Mouse (Mus musculus): ENCODE data around the gene Fam166b. TPM values are rescaled to one million over a fixed set of nuclear protein-coding genes. Genes with fewer than 3 reads are reported as not detected.
A peak's percentile ranks its signal among the peaks of the same experiment; 100 is the strongest.

The Fam166b gene
- polyA plus RNA-seq, 1 experiment from 2014 or later: 1.4 TPM

DNA sequence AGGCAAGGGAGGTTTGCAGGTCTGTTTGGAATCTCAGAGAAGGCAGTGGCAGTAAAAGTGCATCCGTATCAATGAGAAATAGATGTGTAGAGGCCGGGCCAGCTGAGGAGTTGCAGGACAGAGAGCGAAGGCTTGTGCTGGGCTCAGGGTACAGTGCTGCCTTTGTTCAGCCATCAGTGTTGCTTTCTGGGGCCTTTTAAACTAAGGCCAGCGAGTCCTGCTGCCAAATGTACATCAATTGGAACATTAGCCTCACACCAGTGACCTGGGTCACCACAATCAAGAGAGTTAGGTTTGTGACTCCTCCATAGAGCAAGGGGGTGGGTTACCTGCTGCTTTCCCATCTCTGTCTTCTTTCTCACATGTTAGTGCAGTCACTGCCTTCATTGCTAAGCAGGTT is 30.9 kb downstream of the Fam166b start:
- no peak for ATAC-seq (ENCODE audit: low FRiP score)
- no peaks in the 10 kb centered on the region for H3K27me3 ChIP-seq
- 75% methylated on average over 4 of the region's 4 CpGs for WGBS
- H3K4me1 ChIP-seq (replicated peaks): peaks cover 37% of the 10 kb centered on the region
- H3K4me2 ChIP-seq: no peak overlapping the region
- no peak overlapping the region for H3K4me3 ChIP-seq
- peak overlapping the region; percentile 49 for H3K27ac ChIP-seq
- H3K9ac ChIP-seq: no peak overlapping the region; the same call in none of the 2 replicates
- no peaks in the 10 kb centered on the region for H3K9me3 ChIP-seq
- no peaks in the 10 kb centered on the region for H3K36me3 ChIP-seq

DNA sequence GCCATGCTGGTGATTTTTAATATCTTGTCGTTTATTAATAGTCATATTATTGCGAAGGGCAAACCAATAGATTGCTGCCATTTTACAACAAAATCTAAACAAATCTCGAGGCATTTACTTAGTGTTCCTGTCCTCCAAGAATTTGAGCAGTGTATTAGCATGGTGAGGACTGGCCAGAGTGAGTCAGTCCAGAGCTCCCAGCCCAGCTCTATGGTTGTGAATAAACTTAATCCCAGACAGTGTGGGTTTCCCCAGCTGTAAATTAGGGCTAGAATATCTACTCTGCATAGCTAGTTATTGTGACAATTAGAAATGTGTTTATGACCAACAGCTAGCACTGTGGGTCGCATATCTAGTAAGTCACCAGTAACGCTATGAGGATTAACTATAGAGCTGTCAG is 32.6 kb downstream of the Fam166b start:
- Histone ChIP-seq H3K4me3 (no peak overlapping the region), H3K27ac (no peak overlapping the region), H3K36me3 (no peaks in the 10 kb centered on the region), H3K9ac (no peak overlapping the region), H3K27me3 (no peaks in the 10 kb centered on the region), H3K9me3 (no peaks in the 10 kb centered on the region), H3K4me2 (no peak overlapping the region), H3K4me1 (replicated peaks) (peaks cover 35% of the 10 kb centered on the region)
- 87% methylated on average over 5 of the region's 5 CpGs for WGBS
- no peak for ATAC-seq (ENCODE audit: low FRiP score)

DNA sequence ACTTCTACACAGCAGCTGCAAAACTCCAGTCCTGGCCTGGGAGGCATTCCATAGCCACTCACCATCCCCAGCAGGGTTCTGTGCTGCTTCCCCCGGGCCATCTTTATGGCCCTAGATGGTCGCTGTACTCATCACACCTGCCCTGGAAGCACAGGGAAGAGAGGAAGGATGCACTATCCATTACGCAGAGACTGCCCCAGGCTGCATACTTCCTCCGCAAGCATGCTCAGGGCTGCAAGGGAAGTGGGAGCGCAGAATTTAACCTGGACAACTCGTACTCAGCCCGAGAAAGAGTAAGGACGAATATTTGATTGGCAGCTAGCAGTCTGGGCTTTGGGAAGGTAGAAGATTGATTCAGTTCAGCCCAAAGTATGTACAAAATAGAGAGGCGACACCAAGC is 33.1 kb downstream of the Fam166b start:
- Histone ChIP-seq H3K4me2 (no peak overlapping the region), H3K27ac (no peak overlapping the region), H3K4me1 (replicated peaks) (peaks cover 31% of the 10 kb centered on the region), H3K4me3 (no peak overlapping the region), H3K9ac (peak overlapping the region; percentile 46; the same call in 1 of the 2 replicates), H3K27me3 (no peaks in the 10 kb centered on the region), H3K36me3 (no peaks in the 10 kb centered on the region), H3K9me3 (no peaks in the 10 kb centered on the region)
- 76% methylated on average over 9 of the region's 9 CpGs for WGBS
- ATAC-seq (ENCODE audit: low FRiP score): no peak

DNA sequence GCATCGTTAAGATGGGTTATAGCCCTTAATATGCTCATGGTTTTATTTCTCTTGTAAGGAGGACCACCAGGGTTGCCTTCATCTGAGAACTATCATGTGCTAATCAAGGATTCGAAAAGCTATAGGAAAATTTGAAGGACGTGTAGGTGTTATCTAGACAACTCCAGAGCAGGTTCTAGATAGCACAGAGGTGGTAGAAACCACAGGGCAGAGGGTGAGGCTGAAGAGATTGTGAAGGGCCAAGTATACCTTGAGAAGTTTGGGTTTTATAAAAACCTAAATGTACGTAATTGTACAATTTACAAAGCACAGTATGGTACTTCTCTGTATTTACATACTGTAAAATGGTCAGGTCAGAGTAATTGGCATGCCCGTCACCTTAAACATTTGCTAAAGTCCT is 33.8 kb downstream of the Fam166b start:
- Histone ChIP-seq H3K9me3 (no peaks in the 10 kb centered on the region), H3K4me2 (no peak overlapping the region), H3K36me3 (no peaks in the 10 kb centered on the region), H3K27ac (0 out of 2 replicates have a peak overlapping the region, but pooled peaks have one; percentile 18), H3K9ac (no peak overlapping the region), H3K27me3 (no peaks in the 10 kb centered on the region), H3K4me1 (replicated peaks) (peaks cover 28% of the 10 kb centered on the region), H3K4me3 (no peak overlapping the region)
- 90% methylated on average over 5 of the region's 5 CpGs for WGBS
- ATAC-seq (ENCODE audit: low FRiP score): no peak

DNA sequence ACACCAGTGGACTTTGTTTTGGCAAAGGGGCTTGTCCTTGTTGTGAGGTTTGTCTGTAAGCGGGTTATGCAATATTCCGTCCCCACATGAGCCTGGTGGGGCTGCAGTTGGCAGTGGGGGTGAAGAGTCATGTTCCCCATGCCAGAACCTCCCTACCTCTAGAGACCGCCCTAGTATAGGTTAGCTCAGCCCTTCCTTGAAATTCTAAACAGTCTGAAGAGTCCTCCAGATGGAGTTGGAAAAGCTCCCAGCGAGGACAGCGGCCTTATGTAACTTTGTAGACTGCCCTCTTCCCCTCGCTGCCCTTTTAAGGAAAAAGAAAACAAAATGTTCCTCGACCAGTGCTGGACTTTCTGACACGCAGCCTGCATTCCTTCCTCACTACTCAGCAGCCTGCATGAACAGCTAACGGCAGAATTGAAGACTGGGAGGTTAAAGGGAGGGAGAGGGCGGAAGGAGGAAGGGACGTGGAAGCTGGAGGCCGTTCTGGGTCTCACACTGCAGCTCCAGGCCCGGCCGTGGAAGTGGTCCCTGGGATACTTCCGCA is 34.5 kb downstream of the Fam166b start:
- no peaks in the 10 kb centered on the region for H3K27me3 ChIP-seq
- no peak overlapping the region for H3K4me2 ChIP-seq
- H3K9me3 ChIP-seq: no peaks in the 10 kb centered on the region
- H3K27ac ChIP-seq: 0 out of 2 replicates have a peak overlapping the region, but pooled peaks have one; percentile 18
- ATAC-seq (ENCODE audit: low FRiP score): no peak
- WGBS: 60% methylated on average over 15 of the region's 15 CpGs
- peaks cover 21% of the 10 kb centered on the region for H3K4me1 ChIP-seq (replicated peaks)
- no peak overlapping the region for H3K4me3 ChIP-seq
- H3K36me3 ChIP-seq: no peaks in the 10 kb centered on the region
- no peak overlapping the region for H3K9ac ChIP-seq

DNA sequence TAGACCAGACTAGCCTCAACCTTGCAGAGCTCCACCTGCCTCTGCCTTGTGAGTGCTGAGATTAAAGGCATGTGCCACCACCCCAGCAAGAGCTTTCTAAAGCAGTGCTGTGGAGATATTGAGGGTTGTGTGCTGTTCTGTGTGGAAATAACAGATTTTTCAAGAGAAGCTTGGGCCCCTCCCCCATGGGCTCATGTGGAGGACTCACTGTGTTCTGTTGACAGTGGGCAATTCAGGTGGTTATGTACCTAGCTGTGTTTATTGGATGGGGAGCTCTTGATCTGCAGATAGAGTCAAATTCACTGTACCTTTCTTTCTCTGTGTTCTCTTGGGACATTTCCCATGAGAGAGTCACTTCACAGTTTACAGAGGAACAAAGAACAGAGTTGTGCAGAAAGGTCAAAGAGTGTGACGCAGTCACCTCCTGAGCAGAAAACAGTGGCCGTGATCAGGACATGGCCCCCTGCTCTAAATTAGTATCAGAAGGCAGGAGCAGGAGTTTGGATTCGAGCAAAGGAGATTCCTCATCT is 37.3 kb downstream of the Fam166b start:
- Histone ChIP-seq H3K4me3 (no peak overlapping the region), H3K9ac (no peak overlapping the region), H3K4me2 (no peak overlapping the region), H3K9me3 (no peaks in the 10 kb centered on the region), H3K27me3 (no peaks in the 10 kb centered on the region), H3K27ac (no peak overlapping the region), H3K4me1 (replicated peaks) (peaks cover 4% of the 10 kb centered on the region; the same call in 1 of the 2 replicates), H3K36me3 (no peaks in the 10 kb centered on the region)
- no peak for ATAC-seq (ENCODE audit: low FRiP score)
- WGBS: 76% methylated on average over 3 of the region's 3 CpGs

DNA sequence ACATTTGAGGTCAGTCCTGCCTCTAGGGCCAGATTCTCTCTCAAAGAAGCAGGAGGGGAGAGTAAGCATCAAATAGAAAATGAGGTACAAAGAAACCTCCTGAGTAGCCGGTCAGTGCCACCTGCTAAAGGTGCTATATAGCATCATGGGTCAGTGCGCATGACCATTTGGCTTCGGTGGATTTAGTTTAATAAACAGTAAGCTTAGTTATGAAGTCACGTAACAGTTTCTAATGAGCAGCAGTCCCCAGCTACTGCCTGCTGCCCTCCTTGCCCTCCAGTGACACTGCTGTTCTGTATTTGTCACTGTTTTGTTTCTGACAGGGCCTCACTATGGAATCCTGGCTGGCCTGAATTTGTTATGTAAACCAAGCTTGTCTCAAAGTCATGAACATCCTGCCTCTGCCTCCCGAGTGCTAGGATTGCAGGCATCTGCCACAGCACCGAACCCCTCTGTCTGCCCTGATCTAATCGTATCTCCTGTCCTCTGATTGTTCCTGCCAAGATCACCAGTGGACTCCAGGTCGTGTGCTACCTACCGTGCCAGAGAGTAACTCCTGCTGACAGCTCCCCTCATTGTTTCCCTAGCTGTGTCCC is 39.0 kb downstream of the Fam166b start:
- Histone ChIP-seq H3K9me3 (no peaks in the 10 kb centered on the region), H3K27me3 (no peaks in the 10 kb centered on the region), H3K27ac (no peak overlapping the region), H3K4me1 (replicated peaks) (peaks cover 4% of the 10 kb centered on the region; the same call in 1 of the 2 replicates), H3K4me2 (no peak overlapping the region), H3K4me3 (no peak overlapping the region), H3K9ac (no peak overlapping the region), H3K36me3 (no peaks in the 10 kb centered on the region)
- ATAC-seq (ENCODE audit: low FRiP score): no peak
- WGBS: 71% methylated on average over 9 of the region's 9 CpGs

DNA sequence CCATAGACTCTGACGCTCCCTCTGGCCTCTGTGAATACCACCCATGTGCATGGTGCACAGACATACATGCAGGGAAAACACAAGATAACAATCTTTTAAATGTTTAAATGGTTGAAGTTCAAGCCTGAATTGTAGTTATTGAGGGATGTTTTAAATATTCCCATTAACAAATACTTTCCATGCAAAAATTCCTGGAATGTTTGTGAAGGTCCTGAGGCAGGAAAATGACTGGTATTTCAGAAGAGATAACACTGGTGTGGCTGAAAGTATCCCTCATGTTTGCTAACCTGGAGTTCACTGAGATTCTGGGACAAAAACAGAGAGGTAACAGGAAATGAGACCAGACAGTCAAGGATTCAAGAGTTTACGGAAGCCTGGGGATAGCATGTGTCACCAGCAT is 39.5 kb downstream of the Fam166b start:
- ATAC-seq (ENCODE audit: low FRiP score): no peak
- H3K4me3 ChIP-seq: no peak overlapping the region
- H3K9me3 ChIP-seq: no peaks in the 10 kb centered on the region
- no peak overlapping the region for H3K4me2 ChIP-seq
- no peak overlapping the region for H3K27ac ChIP-seq
- no peak overlapping the region for H3K9ac ChIP-seq
- H3K27me3 ChIP-seq: no peaks in the 10 kb centered on the region
- WGBS: 93% methylated on average over 2 of the region's 2 CpGs
- no peaks in the 10 kb centered on the region for H3K36me3 ChIP-seq
- peaks cover 9% of the 10 kb centered on the region for H3K4me1 ChIP-seq (replicated peaks)

DNA sequence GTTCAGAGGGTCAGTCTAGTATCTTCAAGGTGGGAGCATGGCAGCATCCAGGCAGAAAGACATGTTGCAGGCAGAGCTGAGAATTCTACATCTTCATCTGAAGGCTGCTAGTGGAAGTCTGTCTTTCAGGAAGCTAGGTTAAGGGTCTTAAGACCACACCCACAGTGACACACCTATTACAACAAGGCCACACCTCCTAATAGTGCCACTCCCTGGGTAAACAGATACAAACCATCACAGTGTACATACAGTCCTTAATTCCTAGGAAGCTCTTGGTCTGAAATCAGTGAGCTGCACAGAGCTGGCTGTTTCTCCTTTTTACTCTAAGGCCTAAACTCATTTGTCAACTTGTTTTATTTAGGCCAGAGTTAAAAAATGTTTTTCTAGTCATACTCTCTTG is 42.0 kb downstream of the Fam166b start:
- no peaks in the 10 kb centered on the region for H3K27me3 ChIP-seq
- H3K36me3 ChIP-seq: no peaks in the 10 kb centered on the region
- no peak overlapping the region for H3K4me2 ChIP-seq
- H3K9me3 ChIP-seq: no peaks in the 10 kb centered on the region
- H3K4me1 ChIP-seq (replicated peaks): peaks cover 27% of the 10 kb centered on the region
- H3K27ac ChIP-seq: no peak overlapping the region
- no peak overlapping the region for H3K4me3 ChIP-seq
- H3K9ac ChIP-seq: no peak overlapping the region
- no peak for ATAC-seq (ENCODE audit: low FRiP score)

DNA sequence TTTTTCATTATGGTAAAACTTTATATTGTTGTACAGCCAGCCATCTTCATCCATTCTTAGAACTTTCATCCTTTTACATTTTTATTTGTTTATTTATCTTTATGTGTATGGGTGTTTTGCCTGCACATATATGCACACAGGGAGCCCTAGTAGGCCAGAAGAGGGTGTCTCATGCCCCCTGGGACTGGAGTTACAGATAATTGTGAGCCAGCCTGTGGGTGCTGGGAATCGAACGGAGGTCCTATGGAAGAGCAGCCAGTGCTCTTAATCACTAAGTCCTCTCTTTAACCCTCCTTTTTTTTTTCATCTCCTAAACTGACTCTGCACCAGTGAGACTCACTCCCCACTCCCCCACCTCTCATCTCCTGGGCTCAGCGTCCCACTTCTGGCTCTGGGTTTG is 44.4 kb downstream of the Fam166b start:
- no peaks in the 10 kb centered on the region for H3K9me3 ChIP-seq
- ATAC-seq (ENCODE audit: low FRiP score): no peak
- H3K27ac ChIP-seq: no peak overlapping the region
- peaks cover 35% of the 10 kb centered on the region for H3K4me1 ChIP-seq (replicated peaks)
- no peak overlapping the region for H3K4me3 ChIP-seq
- no peaks in the 10 kb centered on the region for H3K36me3 ChIP-seq
- H3K27me3 ChIP-seq: no peaks in the 10 kb centered on the region
- H3K4me2 ChIP-seq: no peak overlapping the region
- 94% methylated on average over 3 of the region's 3 CpGs for WGBS
- H3K9ac ChIP-seq: no peak overlapping the region

DNA sequence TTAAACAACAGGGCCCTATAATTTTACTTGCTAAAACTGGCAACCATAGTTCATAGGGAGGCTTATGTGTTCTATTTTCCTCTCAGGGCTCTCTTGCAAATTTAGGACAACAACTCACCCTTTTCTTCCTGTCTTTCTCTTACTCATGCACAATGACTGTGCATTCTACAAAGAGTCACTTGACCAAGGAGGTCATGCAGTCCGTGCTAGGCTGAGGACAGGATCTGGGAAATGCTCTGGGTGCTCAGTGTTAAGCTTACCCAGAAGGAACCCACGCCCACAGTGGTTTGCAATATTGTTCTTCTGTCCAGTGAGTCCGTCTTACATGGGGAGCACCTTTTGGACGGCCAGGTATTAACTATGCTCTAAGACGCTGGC is 44.9 kb downstream of the Fam166b start:
- Histone ChIP-seq H3K4me2 (peak overlapping the region; percentile 8; the same call in 1 of the 2 replicates), H3K9me3 (no peaks in the 10 kb centered on the region), H3K27me3 (no peaks in the 10 kb centered on the region), H3K36me3 (no peaks in the 10 kb centered on the region), H3K27ac (no peak overlapping the region), H3K4me1 (replicated peaks) (peaks cover 35% of the 10 kb centered on the region), H3K9ac (no peak overlapping the region), H3K4me3 (no peak overlapping the region)
- ATAC-seq (ENCODE audit: low FRiP score): no peak
- 88% methylated on average over 5 of the region's 5 CpGs for WGBS

DNA sequence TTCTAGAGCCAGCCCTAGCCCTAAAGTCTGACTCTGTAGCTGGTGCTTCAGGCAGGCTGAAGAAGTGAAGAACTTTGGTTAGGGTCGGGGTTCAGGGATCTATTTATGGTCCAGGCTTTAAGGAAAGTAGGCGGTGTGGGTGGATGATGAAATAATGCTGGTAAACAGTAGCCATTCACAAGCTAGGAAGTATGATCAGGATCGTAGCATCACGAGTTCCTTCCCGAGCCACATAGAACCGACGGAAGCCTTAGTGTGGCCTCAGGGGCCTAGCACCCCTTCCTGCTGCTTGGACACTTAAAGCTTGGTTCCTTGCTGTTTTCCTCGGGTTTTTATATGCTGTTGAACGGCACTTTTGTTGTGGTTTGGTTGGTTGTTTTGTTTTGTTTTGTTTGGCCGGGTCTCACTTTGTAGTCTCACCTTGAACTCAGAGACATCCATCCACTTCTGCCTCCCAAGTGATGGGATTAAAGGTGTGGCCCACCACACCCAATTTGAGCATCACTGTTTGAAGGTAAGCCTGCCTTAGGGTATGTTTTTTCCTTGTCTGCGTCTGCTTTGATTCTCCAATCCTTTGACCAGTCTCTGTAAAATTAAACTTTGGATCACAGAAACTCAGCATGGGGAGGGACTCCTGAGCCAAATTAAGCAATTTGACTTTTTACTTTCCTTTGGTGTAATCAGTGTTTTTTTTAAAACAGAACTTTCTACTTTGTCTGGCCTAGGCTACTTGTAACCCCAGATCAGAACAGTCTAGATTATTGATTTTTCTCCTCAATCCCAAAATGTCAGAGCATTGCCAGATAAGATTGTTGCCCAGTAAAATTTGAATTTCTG is 45.5 kb downstream of the Fam166b start:
- 70% methylated on average over 11 of the region's 11 CpGs for WGBS
- Histone ChIP-seq H3K36me3 (no peaks in the 10 kb centered on the region), H3K4me2 (peak overlapping the region; percentile 81), H3K4me3 (peak overlapping the region; percentile 70), H3K9ac (peak overlapping the region; percentile 43), H3K9me3 (no peaks in the 10 kb centered on the region), H3K27me3 (no peaks in the 10 kb centered on the region), H3K27ac (no peak overlapping the region), H3K4me1 (replicated peaks) (peaks cover 35% of the 10 kb centered on the region)
- ATAC-seq (ENCODE audit: low FRiP score): no peak
